Mouse (Mus musculus): Measurements from ENCODE around the gene Msn. TPM values are rescaled to one million over a fixed set of nuclear protein-coding genes. Genes with fewer than 3 reads are reported as not detected.

Gene Msn
- polyA plus RNA-seq (2012; rRNA removed): 147 and 159 TPM in 2 replicates

GRCm38 (mm10) chrX:96095509-96096499, at the start of gene Msn:
Gene Msn, plus strand, starts transcription at chrX:96096042.
- Histone ChIP-seq H3K36me3 (ENCODE audit: control insufficient read depth, insufficient read depth, low read length) (0 out of 2 replicates have a peak, but pooled peaks cover 1% of the 10 kb centered on the region), H3K27ac (ENCODE audit: insufficient read depth, low read length) (peak within 1 kb of the TSS; percentile 97), H3K27me3 (ENCODE audit: control insufficient read depth, insufficient read depth, low read length) (no peaks in the 10 kb centered on the region), H3K4me1 (ENCODE audit: control insufficient read depth, insufficient read depth, insufficient read length) (peaks cover 2% of the 10 kb centered on the region; the same call in 1 of the 2 replicates), H3K4me3 (ENCODE audit: extremely low read depth, insufficient read depth, insufficient read length) (peak within 1 kb of the TSS; percentile 82)
- peak; percentile 64 to 79 for DNase-seq (ENCODE audit: low read depth in 1 of 2, low spot score in 2 of 2)
- TF ChIP-seq CTCF (IDR thresholded peaks at IDR 0.05; ENCODE audit: extremely low read depth, insufficient read depth, insufficient read length, insufficient replicate concordance) (no peak), POLR2A (IDR thresholded peaks at IDR 0.05; ENCODE audit: low read depth, low read length) (peak; percentile 71)
- 20% methylated on average over 39 of the region's 44 CpGs for WGBS

GRCm38 (mm10) chrX:96052798-96053197, 43.0 kb upstream of the Msn start:
- TF ChIP-seq POLR2A (IDR thresholded peaks at IDR 0.05; ENCODE audit: low read depth, low read length): no peak
- TF ChIP-seq CTCF (IDR thresholded peaks at IDR 0.05; ENCODE audit: extremely low read depth, insufficient read depth, insufficient read length, insufficient replicate concordance): no peak
- no peaks in the 10 kb centered on the region for H3K4me1 ChIP-seq (ENCODE audit: control insufficient read depth, insufficient read depth, insufficient read length)
- no peak for DNase-seq (ENCODE audit: low read depth in 1 of 2, low spot score in 2 of 2)

GRCm38 (mm10) chrX:96077747-96078146, 18.1 kb upstream of the Msn start:
- DNase-seq (ENCODE audit: low read depth in 1 of 2, low spot score in 2 of 2): no peak
- no peak overlapping the region for H3K4me3 ChIP-seq (ENCODE audit: extremely low read depth, insufficient read depth, insufficient read length)
- H3K36me3 ChIP-seq (ENCODE audit: control insufficient read depth, insufficient read depth, low read length): no peaks in the 10 kb centered on the region
- no peak for TF ChIP-seq POLR2A (IDR thresholded peaks at IDR 0.05; ENCODE audit: low read depth, low read length)
- TF ChIP-seq CTCF (IDR thresholded peaks at IDR 0.05; ENCODE audit: extremely low read depth, insufficient read depth, insufficient read length, insufficient replicate concordance): no peak
- no peaks in the 10 kb centered on the region for H3K27me3 ChIP-seq (ENCODE audit: control insufficient read depth, insufficient read depth, low read length)
- no peaks in the 10 kb centered on the region for H3K4me1 ChIP-seq (ENCODE audit: control insufficient read depth, insufficient read depth, insufficient read length)
- H3K27ac ChIP-seq (ENCODE audit: insufficient read depth, low read length): no peak overlapping the region

More at GRCm38 (mm10) chrX:96052798-96053197, 43.0 kb upstream of the Msn start:
- Histone ChIP-seq H3K36me3 (ENCODE audit: control insufficient read depth, insufficient read depth, low read length) (no peaks in the 10 kb centered on the region), H3K4me3 (ENCODE audit: extremely low read depth, insufficient read depth, insufficient read length) (no peak overlapping the region), H3K27me3 (ENCODE audit: control insufficient read depth, insufficient read depth, low read length) (no peaks in the 10 kb centered on the region), H3K27ac (ENCODE audit: insufficient read depth, low read length) (no peak overlapping the region)
- WGBS: 83% methylated on average over 1 of the region's 1 CpGs

GRCm38 (mm10) chrX:96086259-96086658, 9.6 kb upstream of the Msn start:
- TF ChIP-seq POLR2A (IDR thresholded peaks at IDR 0.05; ENCODE audit: low read depth, low read length) (no peak), CTCF (IDR thresholded peaks at IDR 0.05; ENCODE audit: extremely low read depth, insufficient read depth, insufficient read length, insufficient replicate concordance) (no peak)
- DNase-seq (ENCODE audit: low read depth in 1 of 2, low spot score in 2 of 2): no peak
- Histone ChIP-seq H3K27me3 (ENCODE audit: control insufficient read depth, insufficient read depth, low read length) (no peaks in the 10 kb centered on the region), H3K36me3 (ENCODE audit: control insufficient read depth, insufficient read depth, low read length) (no peaks in the 10 kb centered on the region), H3K4me3 (ENCODE audit: extremely low read depth, insufficient read depth, insufficient read length) (no peak overlapping the region), H3K27ac (ENCODE audit: insufficient read depth, low read length) (no peak overlapping the region), H3K4me1 (ENCODE audit: control insufficient read depth, insufficient read depth, insufficient read length) (no peaks in the 10 kb centered on the region)
- 71% methylated on average over 2 of the region's 2 CpGs for WGBS

GRCm38 (mm10) chrX:96096513-96097210, 820 bp downstream of the Msn start:
- H3K36me3 ChIP-seq (ENCODE audit: control insufficient read depth, insufficient read depth, low read length): 0 out of 2 replicates have a peak, but pooled peaks cover 1% of the 10 kb centered on the region
- no peaks in the 10 kb centered on the region for H3K27me3 ChIP-seq (ENCODE audit: control insufficient read depth, insufficient read depth, low read length)
- WGBS: 20% methylated on average over 15 of the region's 15 CpGs
- peak overlapping the region; percentile 82 for H3K4me3 ChIP-seq (ENCODE audit: extremely low read depth, insufficient read depth, insufficient read length)
- peak; percentile 64 to 70 for DNase-seq (ENCODE audit: low read depth in 1 of 2, low spot score in 2 of 2)
- TF ChIP-seq CTCF (IDR thresholded peaks at IDR 0.05; ENCODE audit: extremely low read depth, insufficient read depth, insufficient read length, insufficient replicate concordance): no peak
- TF ChIP-seq POLR2A (IDR thresholded peaks at IDR 0.05; ENCODE audit: low read depth, low read length): no peak
- H3K27ac ChIP-seq (ENCODE audit: insufficient read depth, low read length): peak overlapping the region; percentile 97
- H3K4me1 ChIP-seq (ENCODE audit: control insufficient read depth, insufficient read depth, insufficient read length): peaks cover 2% of the 10 kb centered on the region; the same call in 1 of the 2 replicates

GRCm38 (mm10) chrX:96097491-96097970, 1.7 kb downstream of the Msn start:
- peak overlapping the region; percentile 54 for H3K27ac ChIP-seq (ENCODE audit: insufficient read depth, low read length)
- H3K4me3 ChIP-seq (ENCODE audit: extremely low read depth, insufficient read depth, insufficient read length): peak overlapping the region; percentile 53
- peaks cover 2% of the 10 kb centered on the region; the same call in 1 of the 2 replicates for H3K4me1 ChIP-seq (ENCODE audit: control insufficient read depth, insufficient read depth, insufficient read length)
- DNase-seq (ENCODE audit: low read depth in 1 of 2, low spot score in 2 of 2): no peak
- WGBS: 26% methylated on average over 5 of the region's 5 CpGs
- 0 out of 2 replicates have a peak, but pooled peaks cover 1% of the 10 kb centered on the region for H3K36me3 ChIP-seq (ENCODE audit: control insufficient read depth, insufficient read depth, low read length)
- H3K27me3 ChIP-seq (ENCODE audit: control insufficient read depth, insufficient read depth, low read length): no peaks in the 10 kb centered on the region
- TF ChIP-seq CTCF (IDR thresholded peaks at IDR 0.05; ENCODE audit: extremely low read depth, insufficient read depth, insufficient read length, insufficient replicate concordance): no peak
- no peak for TF ChIP-seq POLR2A (IDR thresholded peaks at IDR 0.05; ENCODE audit: low read depth, low read length)

Data from spleen, adult 2 months (tissue).